Mouse (Mus musculus): ENCODE data around the gene Aplf. TPM values are rescaled to one million over a fixed set of nuclear protein-coding genes. Genes with fewer than 3 reads are reported as not detected.

Aplf gene
- polyA plus RNA-seq (2014; fragmentation: Illumina TruSeq; extraction: RNeasy Lipid Tissue Mini Kit (QIAGEN cat#74804); ENCODE audit: low read depth, low replicate concordance) = 7.6 TPM

DNA sequence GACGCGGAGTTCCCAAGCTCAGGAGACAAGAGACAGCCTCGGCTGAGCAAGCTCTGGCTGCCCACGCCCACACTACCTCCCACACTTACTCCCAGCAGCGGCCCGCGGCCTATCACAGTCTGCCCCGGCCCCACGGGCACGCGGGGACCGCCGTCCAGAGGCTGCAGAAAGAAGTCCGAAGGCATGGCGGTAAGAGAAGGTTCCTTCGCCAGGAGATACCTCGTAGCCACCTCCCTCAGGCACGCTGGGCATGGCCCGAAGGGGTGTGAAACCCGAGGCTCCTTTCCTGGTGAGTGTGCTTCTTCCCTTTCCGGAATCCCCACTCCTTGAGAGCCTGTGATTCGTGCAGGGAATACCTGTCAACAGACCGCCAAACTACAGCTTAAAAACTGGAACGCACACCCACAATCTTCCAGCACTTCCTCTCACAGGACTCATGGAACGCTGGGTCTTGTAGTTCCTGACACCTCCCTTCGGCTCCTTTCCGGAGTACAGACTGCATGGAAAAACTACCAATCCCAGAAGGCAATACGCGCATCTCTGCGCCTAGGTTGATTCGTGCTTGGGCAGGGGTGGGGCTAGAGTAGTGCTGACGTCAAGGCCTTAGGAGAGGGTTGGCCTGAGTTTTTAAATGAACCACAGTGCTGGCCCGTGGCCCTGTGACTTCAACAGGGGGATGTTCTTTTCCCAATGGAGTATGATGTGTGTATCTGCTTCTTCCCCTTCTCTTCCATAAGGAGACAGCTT is at the start of gene Aplf:
Aplf (minus strand) TSS at position 423 of the 747 bp plus-strand sequence.

DNA sequence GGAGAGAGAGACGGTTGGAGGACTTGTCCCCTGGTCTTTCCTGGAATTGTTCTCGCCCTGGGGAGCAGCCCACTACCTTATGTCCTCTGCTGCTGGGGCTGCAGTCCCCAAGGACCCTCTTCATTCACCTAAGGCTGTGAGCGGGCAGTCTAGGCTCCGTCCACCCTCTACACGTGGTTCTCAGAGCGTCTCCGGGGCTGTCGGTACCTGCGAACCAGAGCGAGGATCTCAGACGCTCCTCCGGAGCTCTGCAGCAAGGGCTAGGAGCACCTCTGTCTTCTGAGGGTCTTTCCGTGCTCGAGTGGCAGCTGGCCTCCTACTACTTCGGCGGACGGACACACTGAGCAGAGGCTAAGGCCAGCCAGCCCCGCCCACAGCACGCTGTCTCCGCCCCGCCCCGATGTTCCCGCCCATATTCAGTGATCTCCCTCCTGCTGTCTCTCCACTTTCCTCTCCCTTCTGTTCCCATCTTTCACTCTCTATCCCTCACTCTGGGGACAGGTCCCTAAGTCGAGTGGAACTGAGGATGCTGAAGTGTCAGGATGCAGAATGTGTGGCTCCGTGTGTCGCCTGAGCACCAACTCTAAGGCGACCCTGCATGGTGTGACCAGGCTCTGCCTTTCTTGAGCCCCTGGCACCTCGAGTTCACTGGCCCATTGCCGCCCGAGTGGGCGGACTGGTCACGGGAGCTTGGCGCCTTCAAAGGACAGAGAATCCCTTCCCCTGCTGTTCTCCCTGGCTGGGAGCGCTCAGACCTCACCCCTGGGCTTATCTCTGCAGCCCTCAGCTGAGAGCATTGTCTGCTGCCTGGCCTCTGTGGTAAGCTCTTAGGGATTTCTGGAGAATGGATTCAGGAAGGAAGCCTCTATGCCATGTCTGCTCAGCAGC is 81.4 kb downstream of the Aplf start, which contains the start of gene Prokr1:
Prokr1 (minus strand) TSS at position 350 of the 888 bp plus-strand sequence.

Other genes starting within 250 kb of the Aplf start
- gene Bmp10, start 243.2 kb downstream of the Aplf start, polyA plus RNA-seq (2014; fragmentation: Illumina TruSeq; extraction: RNeasy Lipid Tissue Mini Kit (QIAGEN cat#74804); ENCODE audit: low read depth, low replicate concordance) = not detected
- 0.07 TPM for gene Arhgap25, start 138.9 kb downstream of the Aplf start, polyA plus RNA-seq (2014; fragmentation: Illumina TruSeq; extraction: RNeasy Lipid Tissue Mini Kit (QIAGEN cat#74804); ENCODE audit: low read depth, low replicate concordance)
- gene Prokr1, start 81.5 kb downstream of the Aplf start, polyA plus RNA-seq (2014; fragmentation: Illumina TruSeq; extraction: RNeasy Lipid Tissue Mini Kit (QIAGEN cat#74804); ENCODE audit: low read depth, low replicate concordance) = 1.1 TPM
- 0.08 TPM for gene Efcc1, start 58.7 kb upstream of the Aplf start, polyA plus RNA-seq (2014; fragmentation: Illumina TruSeq; extraction: RNeasy Lipid Tissue Mini Kit (QIAGEN cat#74804); ENCODE audit: low read depth, low replicate concordance)
- not detected for gene Gp9, start 105.9 kb upstream of the Aplf start, polyA plus RNA-seq (2014; fragmentation: Illumina TruSeq; extraction: RNeasy Lipid Tissue Mini Kit (QIAGEN cat#74804); ENCODE audit: low read depth, low replicate concordance)
- gene Rab43, start 140.0 kb upstream of the Aplf start, polyA plus RNA-seq (2014; fragmentation: Illumina TruSeq; extraction: RNeasy Lipid Tissue Mini Kit (QIAGEN cat#74804); ENCODE audit: low read depth, low replicate concordance) = 1.8 TPM
- 0.60 TPM for gene Gm45140, start 163.6 kb upstream of the Aplf start, polyA plus RNA-seq (2014; fragmentation: Illumina TruSeq; extraction: RNeasy Lipid Tissue Mini Kit (QIAGEN cat#74804); ENCODE audit: low read depth, low replicate concordance)
- gene Isy1, start 166.6 kb upstream of the Aplf start, polyA plus RNA-seq (2014; fragmentation: Illumina TruSeq; extraction: RNeasy Lipid Tissue Mini Kit (QIAGEN cat#74804); ENCODE audit: low read depth, low replicate concordance) = 11.5 TPM
- gene Cnbp, start 178.9 kb upstream of the Aplf start, polyA plus RNA-seq (2014; fragmentation: Illumina TruSeq; extraction: RNeasy Lipid Tissue Mini Kit (QIAGEN cat#74804); ENCODE audit: low read depth, low replicate concordance) = 324 TPM
- gene Copg1, start 215.6 kb upstream of the Aplf start, polyA plus RNA-seq (2014; fragmentation: Illumina TruSeq; extraction: RNeasy Lipid Tissue Mini Kit (QIAGEN cat#74804); ENCODE audit: low read depth, low replicate concordance) = 11.6 TPM
- 10.1 TPM for gene Hmces, start 241.7 kb upstream of the Aplf start, polyA plus RNA-seq (2014; fragmentation: Illumina TruSeq; extraction: RNeasy Lipid Tissue Mini Kit (QIAGEN cat#74804); ENCODE audit: low read depth, low replicate concordance)

Measured in testis, adult 10 weeks (tissue).